Mouse (Mus musculus) mouse trophoblast stem cell (cell line): Measurements from ENCODE around the gene Znhit6.

ENCODE experiments used
- in situ Hi-C, 2 experiments: fragments of 300-500 bp; cut with MseI, MboI; formaldehyde crosslinking; loops; 2 replicates in 1 of 2; 3 replicates in 1 of 2; pipeline ENCODE4 v1.15.1; 2025

Znhit6 gene

GRCm38 (mm10) chr3:145575743-145576481 lies at the start of gene Znhit6:
Gene Znhit6, plus strand, starts transcription at chr3:145576205.
- in situ Hi-C loops, result no loop called here

- in situ Hi-C loops, result no loop called here
These were observed 38.1 kb upstream of the Znhit6 start for GRCm38 (mm10) chr3:145537870-145538269.

- in situ Hi-C loops, result no loop called here
These were observed 27.3 kb upstream of the Znhit6 start for GRCm38 (mm10) chr3:145548441-145549415.

- in situ Hi-C loops, result no loop called here
These were observed 25.8 kb upstream of the Znhit6 start for GRCm38 (mm10) chr3:145550216-145550615.

- in situ Hi-C loops, result no loop called here
These were observed 21.6 kb upstream of the Znhit6 start for GRCm38 (mm10) chr3:145554388-145554787.

- in situ Hi-C loops, result no loop called here
These were observed 19.8 kb upstream of the Znhit6 start for GRCm38 (mm10) chr3:145556206-145556605.

- in situ Hi-C loops, result no loop called here
These were observed 16.3 kb upstream of the Znhit6 start for GRCm38 (mm10) chr3:145559675-145560074.

GRCm38 (mm10) chr3:145560117-145560516 lies 15.9 kb upstream of the Znhit6 start:
- in situ Hi-C loops, result no loop called here

GRCm38 (mm10) chr3:145574468-145574867 lies 1.5 kb upstream of the Znhit6 start:
- in situ Hi-C loops, result no loop called here

- in situ Hi-C loops, result no loop called here
These were observed 665 bp upstream of the Znhit6 start for GRCm38 (mm10) chr3:145575340-145575739.

GRCm38 (mm10) chr3:145576482-145576822 lies 447 bp downstream of the Znhit6 start:
- in situ Hi-C loops, result no loop called here

- in situ Hi-C loops, result no loop called here
These were observed 871 bp downstream of the Znhit6 start for GRCm38 (mm10) chr3:145576876-145577275.

GRCm38 (mm10) chr3:145583043-145583442 lies 7.0 kb downstream of the Znhit6 start:
- in situ Hi-C loops, result no loop called here

- in situ Hi-C loops, result no loop called here
These were observed 7.7 kb downstream of the Znhit6 start for GRCm38 (mm10) chr3:145583522-145584200.

GRCm38 (mm10) chr3:145590562-145590961 lies 14.6 kb downstream of the Znhit6 start:
- in situ Hi-C loops, result no loop called here

GRCm38 (mm10) chr3:145591841-145592542 lies 16.0 kb downstream of the Znhit6 start:
- in situ Hi-C loops, result no loop called here

GRCm38 (mm10) chr3:145595354-145595753 lies 19.3 kb downstream of the Znhit6 start:
- in situ Hi-C loops, result no loop called here

- in situ Hi-C loops, result no loop called here
These were observed 23.1 kb downstream of the Znhit6 start for GRCm38 (mm10) chr3:145599059-145599458.

GRCm38 (mm10) chr3:145600801-145601200 lies 24.8 kb downstream of the Znhit6 start:
- in situ Hi-C loops, result loop anchor here (25.0 kb wide), 1 partner anchor 312 kb away; the partner anchor contains the start of gene Bcl10 (in 2 of the 2)

GRCm38 (mm10) chr3:145601345-145601744 lies 25.3 kb downstream of the Znhit6 start:
- in situ Hi-C loops, result loop anchor here (25.0 kb wide), 1 partner anchor 311 kb away; the partner anchor contains the start of gene Bcl10 (in 2 of the 2)
